Mouse (Mus musculus) frontal cortex, postnatal 14 days (tissue): ENCODE measurements around the gene D230025D16Rik.
"Not testable (repeated sequence)": the region's sequence is repeated elsewhere in the genome, so short reads cannot be mapped to it uniquely, and the experiment has no call there.

Experiments used
- DNase-seq, 2 experiments: peaks; one replicate each; pipeline ENCODE4 v3.0.0; 2022; ENCODE audit warnings: low spot score in 2 of 2

The D230025D16Rik gene

DNA sequence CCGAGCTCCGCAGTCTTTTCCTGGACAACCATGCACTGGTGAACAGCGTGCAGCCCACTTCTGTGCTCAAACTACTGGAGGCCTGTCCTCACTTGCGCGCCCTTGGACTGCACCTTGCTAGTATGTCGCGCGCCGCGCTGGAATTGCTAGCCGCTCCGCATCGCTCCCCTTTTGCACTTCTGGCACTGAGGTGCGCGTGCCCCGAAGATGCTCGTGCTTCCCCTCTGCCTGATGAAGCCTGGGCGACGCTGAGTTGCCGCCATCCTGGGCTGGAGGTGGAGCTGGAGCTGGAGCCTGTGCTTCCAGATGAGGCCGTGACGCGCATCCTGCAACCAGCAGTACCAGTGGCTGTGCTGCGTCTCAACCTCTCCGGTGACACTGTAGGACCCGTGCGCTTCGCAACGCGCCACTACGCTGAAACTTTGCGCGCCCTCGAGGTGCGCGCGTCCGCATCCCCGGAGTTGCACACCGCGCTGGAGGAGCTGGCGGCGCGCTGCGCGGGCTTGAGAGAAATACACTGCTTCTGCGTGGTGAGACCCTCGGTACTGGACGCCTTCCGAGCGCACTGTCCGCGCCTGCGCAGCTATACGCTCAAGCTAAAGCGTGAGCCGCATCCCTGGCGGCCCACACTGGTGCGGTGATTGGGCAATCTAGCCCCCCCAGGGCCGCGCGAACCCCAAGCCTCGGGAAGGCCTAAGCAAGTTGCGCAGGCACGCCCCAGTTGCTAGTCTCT is 43.6 kb downstream of the D230025D16Rik start:
- peak; percentile 75 to 77 for DNase-seq

DNA sequence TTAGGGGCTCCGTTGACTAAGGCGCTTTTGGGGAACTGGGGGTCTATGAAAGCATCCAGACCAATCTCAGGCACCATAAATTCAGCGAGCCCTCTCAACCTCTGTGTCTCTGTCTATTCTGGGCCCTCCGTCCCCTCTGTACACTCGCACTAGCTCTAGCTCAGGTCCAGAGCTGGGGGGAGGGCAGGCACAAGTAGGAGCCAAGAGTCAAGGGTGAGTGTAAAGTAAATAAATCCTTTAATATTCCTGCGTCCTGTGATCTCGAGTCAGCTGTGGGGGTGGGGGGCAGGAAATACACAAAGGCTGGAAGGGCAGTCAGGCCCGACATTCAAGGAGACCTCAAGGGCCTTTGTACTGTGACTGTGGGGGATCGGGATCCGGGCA is 44.1 kb downstream of the D230025D16Rik start:
- no peak for DNase-seq

DNA sequence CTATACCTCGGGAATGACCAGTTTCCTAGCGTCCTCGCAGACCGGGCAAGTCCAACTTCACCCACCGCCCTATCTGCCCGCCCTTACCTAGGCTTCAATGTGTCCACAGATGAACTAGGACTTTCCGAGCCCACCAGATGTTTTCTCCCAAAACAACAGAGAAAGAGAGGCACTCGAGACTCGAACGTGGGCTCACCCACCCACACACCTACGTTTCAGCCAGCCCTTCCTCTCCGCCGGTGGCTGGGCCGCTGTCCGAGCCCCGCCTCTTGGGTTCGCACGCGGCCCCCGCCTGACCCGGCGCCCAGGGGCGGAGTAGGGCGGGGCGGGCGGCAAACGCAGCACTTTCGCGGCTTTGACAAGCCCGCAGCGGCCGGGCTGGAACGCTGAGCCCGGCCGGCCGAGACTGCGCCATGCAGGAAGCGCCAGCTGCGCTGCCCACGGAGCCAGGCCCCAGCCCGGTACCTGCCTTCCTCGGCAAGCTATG is 44.6 kb downstream of the D230025D16Rik start, which contains the start of gene Hsf4:
Gene Hsf4, plus strand, starts transcription at position 341 of the 487 bp plus-strand sequence.
- DNase-seq = no peak

DNA sequence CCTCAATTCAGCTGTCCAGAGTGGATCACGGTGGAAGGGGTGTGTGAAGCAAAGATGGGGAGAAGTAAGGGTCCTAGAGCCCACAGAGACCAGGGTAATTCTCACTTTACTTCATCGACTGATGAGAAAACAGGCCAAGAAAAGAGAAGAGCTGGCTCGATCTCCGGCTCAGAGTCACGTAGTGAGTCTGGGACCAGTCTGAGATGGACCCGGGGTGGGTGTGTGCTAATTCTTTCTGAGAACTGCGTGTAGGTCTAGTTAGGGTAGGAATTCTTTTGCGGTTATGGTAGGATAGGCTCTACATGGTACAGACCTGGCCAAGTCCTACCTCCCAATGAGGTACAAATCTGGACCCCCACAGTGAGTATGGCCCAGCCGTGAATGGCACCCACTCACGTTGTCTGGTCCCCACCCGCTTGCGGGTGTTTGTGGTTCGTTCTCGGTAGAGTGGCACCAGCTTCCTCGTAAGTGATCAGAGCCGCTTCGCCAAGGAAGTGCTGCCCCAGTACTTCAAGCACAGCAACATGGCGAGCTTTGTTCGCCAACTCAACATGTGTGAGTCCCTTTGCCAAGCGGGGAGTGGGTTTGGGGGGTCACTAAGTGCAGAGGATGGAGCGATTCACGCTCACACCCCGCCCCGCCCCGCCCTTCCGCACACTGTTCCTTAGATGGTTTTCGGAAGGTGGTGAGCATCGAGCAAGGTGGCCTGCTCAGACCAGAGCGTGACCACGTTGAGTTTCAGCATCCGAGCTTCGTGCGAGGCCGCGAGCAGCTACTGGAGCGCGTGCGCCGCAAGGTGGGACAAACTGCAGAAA is 45.4 kb downstream of the D230025D16Rik start:
- DNase-seq = no peak

DNA sequence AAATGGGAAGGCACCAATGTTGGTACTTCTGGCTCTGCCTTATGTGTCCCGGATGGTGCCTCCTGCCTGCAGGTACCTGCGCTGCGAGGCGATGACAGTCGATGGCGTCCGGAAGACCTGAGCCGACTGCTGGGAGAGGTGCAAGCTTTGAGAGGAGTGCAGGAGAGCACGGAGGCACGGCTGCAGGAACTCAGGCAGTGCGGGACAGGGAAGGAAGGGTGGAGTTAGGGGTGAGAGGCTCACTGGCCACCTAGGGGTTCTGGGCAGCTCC is 45.9 kb downstream of the D230025D16Rik start:
- no peak for DNase-seq

DNA sequence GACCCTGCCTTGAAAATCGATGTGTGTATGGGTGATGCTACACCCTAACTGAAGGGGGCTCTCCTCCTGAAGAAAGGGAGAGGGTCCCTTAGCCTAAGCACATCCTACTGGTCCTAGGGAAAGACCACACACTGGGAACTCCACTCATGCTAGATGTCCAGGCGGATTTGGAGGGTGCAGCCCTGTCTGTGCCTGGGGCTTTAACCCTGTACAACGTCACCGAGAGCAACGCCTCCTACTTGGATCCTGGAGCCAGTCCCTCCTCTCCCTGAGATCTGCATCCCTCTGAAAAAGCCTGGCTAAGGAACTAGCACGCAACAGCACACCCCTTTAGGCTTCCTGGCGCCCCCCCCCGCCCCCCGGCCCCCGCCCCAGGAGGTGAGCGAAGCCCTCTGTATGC is 50.4 kb downstream of the D230025D16Rik start:
- no peak for DNase-seq

DNA sequence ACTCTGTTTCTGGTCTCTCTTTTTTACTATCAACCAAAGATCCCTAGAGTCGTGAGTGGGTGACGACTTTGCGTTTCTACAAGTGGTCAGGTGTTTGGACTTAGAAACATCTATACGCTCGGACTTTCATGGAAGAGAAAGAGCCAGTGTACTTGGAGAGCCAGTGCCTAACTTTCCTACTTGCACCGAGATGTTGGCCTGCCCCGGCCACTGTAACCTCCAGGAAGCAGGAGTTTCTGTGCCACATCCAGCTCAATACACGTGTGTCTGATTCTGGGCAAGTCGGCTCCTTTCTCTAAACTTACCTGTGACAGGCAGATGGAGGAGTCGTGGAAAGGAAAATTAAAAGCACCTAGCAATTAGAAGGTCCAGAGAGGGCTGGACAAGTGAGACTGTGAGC is 50.9 kb downstream of the D230025D16Rik start, which contains the start of gene Nol3:
Gene Nol3, plus strand, starts transcription at position 301 of the 400 bp plus-strand sequence.
- no peak for DNase-seq

DNA sequence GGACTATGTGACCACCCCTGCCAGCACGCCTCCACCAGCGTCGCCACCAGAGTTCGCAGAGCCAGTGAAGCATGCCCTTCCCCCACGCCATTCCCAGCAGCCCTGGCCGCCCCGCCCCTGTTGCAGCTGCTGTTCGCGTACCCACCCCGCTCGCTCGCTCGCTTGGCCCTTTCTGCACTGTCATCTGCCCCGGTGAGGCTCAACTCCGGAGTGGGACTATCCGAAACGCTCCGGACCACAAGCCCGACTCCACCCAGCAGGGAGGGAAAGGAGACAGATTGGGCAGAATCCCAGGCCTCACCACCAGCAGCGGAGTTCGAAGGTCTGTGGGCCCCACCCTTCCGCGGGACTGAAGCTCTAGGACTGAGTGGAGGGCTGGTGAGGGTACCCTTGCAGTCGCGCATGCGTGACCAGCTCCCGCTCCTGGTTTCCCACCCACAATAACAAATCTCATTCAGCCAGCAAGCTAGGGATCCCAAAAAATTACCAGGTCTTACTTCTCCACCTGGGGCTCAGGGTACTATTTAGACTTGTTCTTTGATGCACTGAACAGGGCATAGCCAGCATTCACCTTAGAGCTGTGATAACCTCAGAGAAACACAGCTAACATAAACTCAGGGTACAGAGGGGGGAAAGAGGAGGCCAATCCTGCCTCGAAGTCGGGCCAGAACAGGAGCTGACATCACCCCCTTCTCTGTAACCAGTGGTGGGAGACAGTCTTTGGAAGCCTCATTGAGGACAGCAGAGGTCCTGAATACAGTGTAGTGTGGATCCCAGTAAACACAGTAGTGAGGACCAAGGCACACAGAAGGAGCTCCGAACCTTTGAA is 51.6 kb downstream of the D230025D16Rik start:
- DNase-seq = peak in 1 of 2 experiments; percentile 7

DNA sequence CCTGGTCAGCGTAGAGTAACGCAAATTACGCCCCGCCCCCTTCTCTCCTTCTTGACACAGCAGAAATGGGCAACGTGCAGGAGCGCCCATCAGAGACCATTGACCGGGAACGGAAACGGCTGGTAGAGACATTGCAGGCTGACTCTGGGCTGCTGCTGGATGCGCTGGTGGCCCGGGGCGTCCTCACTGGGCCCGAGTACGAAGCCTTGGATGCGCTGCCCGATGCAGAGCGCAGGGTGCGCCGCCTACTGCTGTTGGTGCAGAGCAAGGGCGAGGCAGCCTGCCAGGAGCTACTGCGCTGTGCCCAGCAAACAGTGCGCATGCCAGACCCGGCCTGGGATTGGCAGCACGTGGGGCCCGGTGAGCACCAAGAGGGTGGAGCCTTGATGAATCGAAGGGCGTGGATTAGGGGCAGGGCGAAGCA is 54.0 kb downstream of the D230025D16Rik start:
- peak; percentile 70 for DNase-seq

DNA sequence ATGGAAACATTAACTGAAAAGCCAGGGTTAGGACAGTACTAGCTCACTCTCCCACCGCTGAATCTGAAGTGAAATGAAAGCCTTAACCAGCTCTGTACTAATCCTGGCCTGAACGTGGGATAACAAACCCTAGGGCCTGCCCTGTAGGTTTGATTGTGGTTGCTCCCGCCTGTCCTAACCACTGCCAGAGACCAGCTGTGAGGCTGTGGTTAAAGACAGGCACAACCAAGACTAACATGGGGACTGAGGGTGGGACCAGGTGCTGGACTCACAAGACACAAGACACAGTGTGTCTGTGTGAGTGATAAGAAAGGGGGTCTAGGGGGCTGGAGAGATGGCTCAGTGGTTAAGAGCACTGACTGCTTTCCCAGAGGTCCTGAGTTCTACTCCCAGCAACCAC is 55.6 kb downstream of the D230025D16Rik start:
- DNase-seq = no peak

DNA sequence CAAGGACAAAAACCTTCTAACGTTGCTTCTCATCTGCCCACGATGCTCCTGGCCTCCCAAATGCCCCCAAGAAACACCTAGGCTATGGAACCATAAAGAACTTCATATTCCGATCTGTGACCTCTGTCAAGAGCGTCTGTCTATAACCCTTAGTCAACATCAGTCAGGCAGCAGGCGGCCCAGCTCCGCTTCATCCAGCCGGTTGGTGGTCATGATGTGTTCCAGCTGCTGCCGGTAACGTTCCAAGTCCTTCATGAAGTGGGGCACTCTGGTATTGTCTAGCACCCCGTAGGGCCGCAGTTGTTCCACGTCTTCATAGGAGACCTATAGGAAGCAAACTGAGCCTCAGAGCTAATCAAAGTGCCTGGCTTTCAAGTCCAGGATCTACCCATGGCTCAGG is 56.9 kb downstream of the D230025D16Rik start:
- no peak for DNase-seq

DNA sequence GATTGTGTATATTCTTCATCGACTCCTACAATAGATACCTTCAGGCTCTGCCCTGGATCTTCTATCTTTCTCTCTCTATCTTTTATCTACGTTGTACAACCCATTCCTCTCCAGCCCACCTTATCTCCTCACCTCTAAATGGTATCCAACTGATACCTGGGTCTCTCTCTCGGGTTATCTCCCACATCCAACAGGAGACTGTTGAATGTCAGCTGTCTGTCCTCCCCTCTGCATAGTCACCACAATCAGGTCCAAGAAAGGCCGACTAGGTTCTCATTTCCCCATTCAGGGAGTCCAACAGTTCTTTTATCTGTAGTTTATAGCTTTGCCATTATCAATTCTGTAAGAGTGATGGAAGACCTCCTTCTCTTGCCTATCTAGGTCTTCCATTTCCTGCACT is 57.3 kb downstream of the D230025D16Rik start:
- no peak for DNase-seq

DNA sequence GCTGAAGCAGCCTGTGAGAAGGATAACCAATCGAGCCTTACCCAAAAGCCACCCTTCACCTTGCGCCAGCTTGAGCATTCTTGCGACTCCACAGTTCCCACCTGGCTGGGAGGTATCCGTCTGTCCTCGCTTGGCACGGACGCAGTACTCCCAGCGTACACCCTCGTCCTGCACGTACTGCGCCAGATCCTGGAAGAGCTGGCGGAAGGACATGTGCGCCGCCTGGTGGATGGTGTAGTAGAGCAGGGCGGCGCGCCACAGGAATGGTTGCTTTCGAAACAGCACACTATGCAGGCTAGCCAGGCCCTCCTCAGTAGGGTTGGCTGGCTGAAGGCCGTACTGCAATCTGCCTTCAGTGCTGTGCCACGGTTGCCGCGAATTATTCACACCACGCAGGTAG is 58.1 kb downstream of the D230025D16Rik start:
- DNase-seq = no peak

DNA sequence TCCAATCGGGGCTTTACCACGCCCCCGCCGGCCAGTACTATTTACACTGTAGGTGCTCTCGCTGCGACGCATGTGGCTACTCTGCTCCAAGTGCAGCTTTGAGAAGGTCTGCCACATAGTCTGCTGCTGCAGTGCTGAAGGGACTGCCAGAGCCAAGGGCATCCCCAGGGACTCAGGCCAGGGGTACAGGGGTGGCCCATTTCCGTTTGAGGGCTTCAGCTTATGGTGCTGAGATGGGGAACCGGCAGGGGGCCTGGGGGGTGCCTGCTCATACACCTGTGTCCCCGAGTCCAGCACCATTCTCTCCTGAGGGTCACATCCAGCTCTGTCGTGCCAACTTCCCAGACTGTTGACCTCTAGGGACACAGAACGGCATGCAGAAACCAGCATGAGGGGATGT is 60.6 kb downstream of the D230025D16Rik start:
- DNase-seq = no peak

DNA sequence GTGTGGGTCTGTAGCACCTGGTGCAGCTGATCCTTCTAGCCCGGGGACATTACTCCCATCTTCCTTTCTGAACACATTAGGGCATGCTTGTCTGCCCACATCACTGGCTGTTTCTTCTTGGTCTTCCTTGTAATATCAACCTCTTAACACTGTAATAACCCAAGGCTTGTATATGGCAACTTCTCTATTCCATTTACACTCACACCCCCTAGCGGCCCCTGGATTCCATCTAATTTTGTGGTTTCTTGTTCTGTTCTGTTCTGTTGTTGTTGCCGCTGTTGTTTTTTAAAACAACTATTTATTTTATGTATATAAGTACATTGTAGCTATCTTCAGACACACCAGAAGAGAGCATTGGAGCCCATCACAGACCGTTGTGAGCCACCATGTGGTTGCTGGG is 62.0 kb downstream of the D230025D16Rik start:
- no peak for DNase-seq

DNA sequence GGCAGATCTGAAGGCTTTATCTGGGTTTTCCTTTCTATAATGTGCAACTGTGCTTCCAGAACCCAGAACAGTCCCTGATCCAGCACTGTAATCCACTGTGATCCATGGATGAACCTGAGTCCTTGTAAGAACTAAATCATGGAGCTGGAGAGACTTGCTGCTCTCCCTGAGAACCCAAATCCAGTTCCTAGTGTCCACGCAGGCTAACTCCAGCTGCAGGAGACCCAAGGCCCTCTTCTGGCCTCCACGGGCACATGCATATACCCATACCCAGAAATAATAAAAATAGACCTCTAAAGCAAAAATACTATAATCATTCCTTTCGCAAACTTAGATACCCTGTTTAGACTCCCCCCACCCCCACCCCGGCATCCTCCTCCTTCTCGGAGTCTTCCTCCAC is 63.3 kb downstream of the D230025D16Rik start:
- DNase-seq = no peak

DNA sequence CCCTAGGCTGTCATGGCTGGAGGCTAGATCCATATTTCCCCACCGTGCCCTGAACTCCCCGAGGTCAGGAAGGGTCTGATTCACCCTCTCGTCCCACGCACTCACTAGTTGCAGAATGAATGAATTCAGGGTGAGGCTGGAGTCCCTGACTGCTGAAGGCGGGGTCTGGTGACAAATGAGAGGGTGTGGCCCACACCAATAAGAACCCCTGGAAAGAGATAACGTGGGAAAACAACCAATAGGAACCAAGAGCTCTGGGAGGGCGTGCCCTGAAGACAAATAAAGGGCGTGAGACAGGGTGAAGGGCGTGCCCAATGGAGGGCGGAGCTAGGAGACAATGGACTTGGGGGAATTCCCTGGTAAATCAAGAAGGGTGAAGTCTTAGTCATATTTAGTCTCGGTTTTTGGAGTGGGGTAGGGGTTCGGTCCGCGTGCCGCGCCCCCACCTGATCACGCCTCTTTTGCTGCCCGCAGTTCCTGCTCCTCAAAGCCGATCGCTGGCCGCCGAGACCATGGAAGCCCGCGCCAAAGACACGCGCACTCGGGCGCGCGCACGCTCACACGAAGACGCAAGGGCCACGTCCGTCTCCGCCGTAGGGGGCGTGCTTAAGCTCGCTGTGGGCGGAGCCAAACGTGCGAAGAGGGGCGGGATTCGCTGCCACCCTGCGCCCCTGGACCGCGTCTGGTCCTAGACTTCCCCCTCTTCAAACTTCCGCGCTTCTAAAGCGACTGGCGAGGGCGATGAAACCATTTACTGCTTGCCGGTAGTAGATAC is 64.2 kb downstream of the D230025D16Rik start:
- DNase-seq = peak; percentile 92 to 94

DNA sequence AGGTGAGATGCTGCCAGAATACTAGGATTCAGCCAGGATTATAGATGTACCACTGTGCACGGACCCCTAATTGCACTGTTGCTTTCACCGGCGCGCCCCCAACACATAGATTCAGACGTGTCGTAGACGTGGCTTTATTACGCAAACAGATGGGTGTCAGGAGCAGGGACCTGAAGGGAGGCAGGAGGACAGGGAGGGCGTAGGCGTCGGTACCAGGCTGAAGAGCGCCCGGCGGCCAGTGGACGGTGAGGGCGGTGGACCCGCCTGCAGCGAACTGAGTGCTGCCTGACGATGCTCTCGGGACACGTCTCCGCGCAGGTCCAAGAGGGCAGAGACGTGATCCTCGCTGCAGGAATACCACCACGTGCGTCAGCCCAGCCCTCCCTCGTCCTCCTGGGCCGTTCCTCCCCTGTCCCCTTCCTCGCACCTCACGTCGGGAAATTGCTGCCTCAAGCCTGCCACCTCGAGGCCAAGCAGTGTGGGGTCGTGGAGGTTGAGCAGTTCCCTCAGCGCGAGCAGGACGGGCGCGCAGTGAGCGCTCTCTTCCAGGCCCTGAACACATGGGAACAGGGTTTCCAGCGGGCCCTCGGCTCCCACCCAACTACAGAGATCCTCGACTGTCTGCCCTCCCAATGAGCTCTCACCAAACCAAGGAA is 65.0 kb downstream of the D230025D16Rik start, which contains the start of gene 4931428F04Rik:
Gene 4931428F04Rik, minus strand, starts transcription at position 60 of the 656 bp plus-strand sequence.
- peak in 1 of 2 experiments; percentile 43 for DNase-seq

DNA sequence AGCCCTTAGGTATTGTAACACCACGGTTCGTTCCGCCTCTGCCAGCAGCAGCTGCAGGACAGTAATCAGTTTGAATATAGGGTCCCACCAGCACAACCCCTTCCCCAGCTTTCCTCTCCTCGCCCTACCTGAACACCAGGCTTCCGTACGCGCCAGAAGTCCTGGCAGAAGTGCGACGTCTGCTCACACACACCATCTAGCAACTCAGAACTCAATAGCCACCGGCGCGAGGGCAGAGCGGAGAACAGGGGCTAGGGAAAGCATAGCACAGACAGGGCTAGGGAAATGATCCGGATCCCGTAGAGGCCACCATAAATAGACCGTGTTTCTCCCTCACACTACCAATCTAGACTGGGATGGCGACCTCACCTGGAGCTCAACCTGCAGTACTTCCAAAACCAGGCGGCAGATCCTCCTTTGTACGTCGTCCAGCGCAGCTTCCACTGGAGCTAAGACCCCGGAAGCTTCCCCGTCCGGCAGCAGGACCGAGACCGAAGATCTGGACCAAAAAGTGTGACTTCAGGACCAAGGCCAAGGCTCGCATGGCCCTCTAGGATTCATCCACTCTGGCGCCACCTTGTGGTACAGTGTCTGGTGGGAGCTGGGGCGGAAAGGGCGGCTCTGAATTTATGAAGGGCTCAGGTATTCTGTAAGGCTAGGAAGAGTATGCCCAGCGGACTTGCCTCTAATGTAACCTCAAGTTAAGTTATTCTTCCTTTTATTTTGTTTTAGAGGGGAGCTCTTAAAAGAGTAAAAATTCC is 65.8 kb downstream of the D230025D16Rik start:
- DNase-seq = peak in 1 of 2 experiments; percentile 76

DNA sequence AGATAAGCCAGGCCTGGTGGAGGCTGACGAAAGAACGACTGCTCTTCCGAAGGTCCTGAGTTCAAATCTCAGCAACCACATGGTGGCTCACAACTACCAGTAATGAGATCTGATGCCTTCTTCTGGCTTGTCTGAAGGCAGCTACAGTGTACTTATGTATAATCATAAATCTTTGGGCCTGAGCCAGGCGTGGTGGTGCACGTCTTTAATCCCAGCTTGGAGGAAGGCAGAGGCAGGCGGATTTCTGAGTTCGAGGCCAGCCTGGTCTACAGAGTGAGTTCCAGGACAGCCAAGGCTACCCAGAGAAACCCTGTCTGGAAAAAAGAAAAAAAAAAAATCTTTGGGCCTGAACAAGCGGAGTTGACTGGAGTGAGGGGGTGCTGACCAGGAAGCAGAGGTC is 66.4 kb downstream of the D230025D16Rik start:
- not testable (repeated sequence) for DNase-seq
